Mouse (Mus musculus) yolk sac, embryonic 10.5 days (tissue): ENCODE results near the gene Upf3a.
A peak's percentile ranks its signal among the peaks of the same experiment; 100 is the strongest.
"Not testable (repeated sequence)": the region's sequence is repeated elsewhere in the genome, so short reads cannot be mapped to it uniquely, and the experiment has no call there.

Experiments used
- DNase-seq: peaks from one replicate; pipeline ENCODE4 v3.0.0-alpha.2; 2017; ENCODE audit warnings: low spot score

Gene Upf3a

GRCm38 (mm10) chr8:13785250-13785763 lies at the start of gene Upf3a:
Gene Upf3a, plus strand, starts transcription at chr8:13785615.
- DNase-seq, result peak; percentile 96

DNA sequence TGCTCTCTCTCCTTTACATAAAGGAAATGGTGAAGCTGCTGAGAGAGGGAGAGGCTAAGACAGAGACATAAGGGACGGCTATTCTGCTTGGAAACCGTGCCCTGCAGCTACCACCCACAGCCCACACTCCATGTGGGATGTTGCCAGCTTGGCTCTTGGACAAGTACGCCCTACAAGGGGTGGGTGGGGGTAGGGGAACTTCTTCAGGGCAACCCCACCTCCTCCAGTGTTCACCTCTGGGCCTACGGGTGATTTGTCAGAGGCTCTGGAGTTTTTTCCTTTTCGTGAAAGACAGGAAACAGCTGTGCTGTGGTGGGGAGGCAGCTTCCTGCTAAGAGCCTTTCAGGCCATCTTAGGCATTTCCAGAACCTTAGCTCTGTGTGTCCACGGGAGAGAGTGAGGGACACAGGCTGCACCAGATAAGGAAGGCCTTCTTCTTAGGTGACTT lies 45.1 kb upstream of the Upf3a start:
- peak; percentile 23 for DNase-seq

DNA sequence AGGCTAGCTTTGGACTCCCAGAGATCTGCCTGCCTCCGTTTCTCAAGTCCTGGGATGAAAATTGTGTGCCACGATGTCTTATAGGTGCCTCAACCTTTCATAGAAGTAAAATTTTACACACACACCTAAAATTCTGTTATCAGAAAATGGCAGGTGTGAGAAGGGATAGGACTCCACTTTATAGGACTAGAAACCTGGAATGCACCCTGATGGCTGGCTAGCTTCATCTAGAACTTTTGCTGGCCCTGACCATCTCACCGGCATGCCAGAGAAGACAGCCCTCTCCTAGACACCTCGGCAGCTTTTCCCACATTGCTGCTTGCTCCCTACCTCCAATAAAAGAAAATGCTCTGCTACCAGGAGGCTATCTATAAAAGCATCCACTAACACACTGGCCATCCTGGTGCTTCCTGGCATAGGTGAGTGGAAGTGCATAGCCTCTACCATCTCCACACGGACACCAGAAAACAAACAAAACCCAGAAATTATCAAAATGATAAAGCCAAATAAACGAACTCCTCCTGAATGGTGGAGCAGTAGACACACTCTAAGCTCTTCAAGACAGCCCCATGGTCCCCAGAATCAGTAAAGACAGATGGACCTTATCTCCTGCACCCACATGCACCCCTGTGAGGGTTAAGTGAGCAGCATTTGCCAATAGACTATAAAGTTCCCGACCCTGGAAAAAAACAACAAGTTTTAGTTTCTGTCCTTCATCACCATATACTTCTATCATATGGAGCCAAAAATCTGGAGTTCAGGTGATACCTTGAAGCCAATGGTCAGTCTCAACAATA lies 44.4 kb upstream of the Upf3a start:
- DNase-seq, result no peak

- DNase-seq, result not testable (repeated sequence)
Observed at GRCm38 (mm10) chr8:13746212-13746611, 39.2 kb upstream of the Upf3a start.

DNA sequence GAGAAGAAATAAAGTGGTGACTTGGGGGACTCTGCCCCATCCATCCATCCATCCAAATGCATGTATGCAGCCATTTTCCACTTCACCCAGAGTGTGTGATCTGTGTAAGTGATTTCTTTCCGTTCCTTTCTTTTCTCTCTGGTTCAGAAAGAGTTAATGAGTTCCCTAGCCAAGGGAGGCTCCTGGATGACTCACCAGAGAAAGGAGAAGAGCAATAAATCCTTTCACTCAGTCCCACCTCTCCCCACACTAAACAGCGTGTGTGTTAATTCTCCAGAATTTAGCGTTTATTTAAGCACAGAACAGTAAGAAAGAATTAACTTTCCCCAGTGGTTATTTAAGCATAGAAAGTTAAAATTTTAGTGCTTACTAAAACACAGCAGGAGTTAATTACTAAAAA lies 37.8 kb upstream of the Upf3a start:
- no peak for DNase-seq

DNA sequence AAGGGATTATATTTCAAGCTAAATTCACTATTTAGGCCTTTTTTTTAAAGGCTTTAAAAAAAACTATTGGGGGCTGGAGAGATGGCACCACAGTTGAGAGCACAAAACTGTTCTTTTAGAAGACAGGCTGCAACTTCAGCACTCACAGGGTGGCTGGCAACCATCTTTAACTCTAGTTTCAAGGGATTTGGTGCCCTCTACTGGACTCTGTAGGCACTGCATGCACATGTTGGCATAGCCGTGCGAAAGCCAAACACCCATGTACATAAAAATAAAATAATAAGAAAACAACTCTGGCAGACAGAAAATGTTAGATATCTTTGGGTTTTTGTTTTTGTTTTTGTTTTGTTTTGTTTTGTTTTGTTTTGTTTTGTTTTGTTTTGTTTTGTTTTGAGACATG lies 31.7 kb upstream of the Upf3a start:
- DNase-seq, result peak; percentile 28

DNA sequence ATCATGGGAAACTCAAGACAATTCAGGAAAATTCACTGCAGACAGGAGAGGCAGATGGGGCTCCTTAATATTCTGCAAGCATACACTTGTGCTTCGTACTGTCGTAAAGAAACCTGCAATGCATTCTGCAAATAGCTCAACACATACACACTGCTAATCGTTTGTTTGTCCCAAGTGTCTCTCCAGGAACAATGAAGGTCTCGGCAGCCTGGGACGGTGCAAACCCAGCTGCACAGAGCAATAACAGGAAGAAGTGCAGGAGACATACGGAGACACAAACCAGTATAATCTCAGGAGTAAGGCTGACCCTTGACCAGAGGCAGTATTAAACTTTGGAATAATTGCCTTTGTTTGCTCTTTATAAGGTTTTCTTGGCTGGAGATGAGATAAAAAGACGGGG lies 28.9 kb upstream of the Upf3a start:
- DNase-seq, result no peak

DNA sequence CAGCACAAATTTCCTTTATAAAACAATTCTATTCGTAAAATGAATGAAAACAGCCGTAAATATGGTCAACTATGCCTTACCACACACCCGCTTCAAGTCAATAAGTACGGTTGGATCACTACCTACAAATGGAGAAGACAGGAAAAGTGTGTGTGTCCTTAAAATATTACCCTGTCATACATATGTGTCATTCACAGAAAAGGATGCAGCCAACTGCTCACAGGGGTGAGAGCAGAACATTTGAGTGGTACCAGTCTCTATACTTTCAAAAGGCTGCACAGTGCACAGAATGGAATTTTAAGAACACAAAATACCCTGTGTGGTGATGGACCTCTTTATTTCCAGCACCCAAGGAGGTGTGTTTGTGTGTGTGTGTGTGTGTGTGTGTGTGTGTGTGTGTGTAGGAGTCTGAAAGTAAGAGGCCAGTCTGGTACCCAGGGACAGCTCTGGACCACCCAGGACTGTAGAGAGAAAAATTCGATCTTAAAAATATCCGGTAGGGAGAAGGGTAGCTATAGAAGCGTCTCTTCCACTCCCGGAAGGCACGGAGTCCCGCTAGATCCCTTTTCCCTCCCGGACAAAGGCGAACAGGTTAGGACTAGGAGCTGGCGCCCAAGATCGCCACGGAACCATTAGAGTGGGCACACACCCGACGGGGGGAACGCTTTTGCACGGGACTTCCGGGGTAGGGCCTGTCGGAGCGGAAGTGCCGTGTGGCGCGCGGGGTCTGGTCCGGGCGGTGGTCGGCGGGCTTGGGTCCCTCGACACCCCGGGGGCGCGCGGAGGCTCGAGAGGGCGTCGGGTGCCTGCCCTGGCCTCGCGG lies 28.2 kb upstream of the Upf3a start, which contains the start of gene Cdc16:
Cdc16 (plus strand) TSS at position 695 of the 823 bp plus-strand sequence.
- peak; percentile 89 for DNase-seq

DNA sequence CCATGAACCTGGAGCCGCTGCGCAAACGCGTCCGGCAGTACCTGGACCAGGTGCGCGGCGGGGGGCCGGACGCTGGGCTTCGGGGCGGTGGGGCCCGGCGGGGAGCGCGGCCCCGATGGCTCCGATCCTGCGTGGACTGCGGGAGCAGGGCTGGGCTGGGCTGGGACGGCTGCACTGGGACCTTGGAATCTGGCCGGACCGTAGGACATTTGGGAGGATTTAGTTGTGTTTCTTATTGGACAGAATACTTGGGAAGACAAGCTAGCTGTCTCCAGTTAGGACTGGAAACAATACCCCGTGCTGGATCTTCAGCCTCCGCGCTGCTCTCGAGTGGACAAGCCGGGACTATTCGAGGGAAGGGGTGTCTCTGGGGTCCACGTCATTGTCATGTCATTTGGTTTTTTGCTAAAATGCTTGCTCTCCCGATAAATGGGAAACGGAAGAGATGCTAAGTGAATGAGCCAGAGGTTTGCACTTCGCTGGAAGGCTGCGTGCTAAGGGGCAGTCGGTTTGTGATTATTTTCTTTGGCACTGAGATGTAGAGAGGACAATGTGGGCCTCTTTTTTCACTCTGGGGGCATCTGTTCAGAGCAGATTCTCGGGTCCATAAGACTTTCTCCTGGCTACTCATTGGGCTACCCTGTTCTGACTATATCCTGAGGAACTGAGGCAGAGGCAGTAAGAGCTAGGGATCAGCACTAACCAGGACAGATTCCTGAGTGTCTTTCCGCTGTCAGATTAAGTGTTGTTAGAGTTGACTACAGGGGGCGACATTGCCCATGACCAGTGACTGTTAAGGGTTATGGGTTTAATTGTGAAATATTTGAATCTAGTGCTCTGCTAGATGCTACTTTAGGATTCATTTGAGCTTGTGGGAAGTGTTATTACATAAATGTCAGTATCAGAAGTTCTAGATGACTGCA lies 27.3 kb upstream of the Upf3a start:
- DNase-seq, result peak; percentile 52

DNA sequence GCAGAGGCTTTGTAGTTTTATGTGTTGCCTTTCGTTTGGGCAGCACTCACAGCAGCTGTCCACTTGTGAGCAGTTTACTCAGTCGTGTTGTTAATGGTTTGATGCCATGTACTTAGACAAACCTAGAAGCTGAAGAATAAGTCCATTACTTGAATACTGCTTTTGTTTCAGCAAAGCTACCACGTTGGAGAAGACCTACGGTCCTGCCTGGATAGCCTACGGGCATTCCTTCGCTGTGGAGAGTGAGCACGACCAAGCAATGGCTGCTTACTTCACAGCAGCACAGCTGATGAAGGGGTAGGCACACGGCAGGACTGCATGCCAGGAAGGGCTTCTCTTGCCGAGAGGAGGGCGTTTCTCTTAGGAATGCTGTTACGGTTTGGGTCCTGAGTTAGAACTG lies 16.2 kb upstream of the Upf3a start:
- no peak for DNase-seq

- no peak for DNase-seq
Observed at GRCm38 (mm10) chr8:13780536-13780935, 4.9 kb upstream of the Upf3a start.

DNA sequence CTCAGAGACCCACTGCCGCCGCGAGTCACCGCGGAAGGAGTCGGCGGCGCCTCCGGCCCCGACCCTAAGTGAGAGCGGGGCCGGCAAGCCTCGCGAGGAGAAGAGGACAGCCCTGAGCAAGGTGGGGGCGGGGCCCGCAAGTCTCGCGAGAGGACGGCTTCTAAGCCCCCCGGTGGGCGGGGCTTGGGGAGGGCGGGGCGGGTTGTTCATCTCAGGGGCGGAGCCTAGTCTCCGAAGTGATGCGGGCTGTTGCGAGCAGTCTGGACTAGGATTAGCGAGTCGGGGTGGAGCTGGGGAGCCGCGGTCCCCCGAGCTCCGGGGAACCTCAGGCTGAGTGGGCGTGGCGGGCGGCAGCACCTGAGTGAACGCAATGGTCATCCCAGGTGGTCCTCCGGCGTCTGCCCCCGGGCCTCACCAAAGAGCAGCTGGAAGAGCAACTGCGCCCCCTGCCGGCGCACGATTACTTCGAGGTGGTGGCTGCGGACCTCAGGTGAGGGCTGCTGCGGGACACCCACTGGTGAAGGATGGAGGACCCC lies 417 bp downstream of the Upf3a start:
- peak; percentile 97 for DNase-seq

DNA sequence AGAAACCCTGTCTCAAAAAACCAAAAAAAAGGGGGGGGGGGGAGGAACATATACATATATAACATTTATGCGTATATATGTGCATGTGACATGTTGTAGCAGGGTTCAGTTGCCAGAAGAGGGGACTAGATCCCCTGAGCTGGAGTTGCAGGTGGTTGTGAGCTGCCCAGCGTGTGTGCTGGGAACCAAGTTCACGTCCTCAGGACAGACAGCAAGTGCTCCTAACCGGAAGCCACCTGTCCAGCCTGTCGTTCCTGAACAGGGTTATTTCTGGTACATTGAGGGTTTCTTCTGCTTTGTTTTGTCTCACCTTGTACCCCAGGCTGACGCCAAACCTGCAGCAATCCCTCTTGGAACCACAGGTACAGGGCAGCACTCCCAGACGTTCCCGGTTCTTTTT lies 4.2 kb downstream of the Upf3a start:
- no peak for DNase-seq

- no peak for DNase-seq
Observed at GRCm38 (mm10) chr8:13793097-13793745, 7.8 kb downstream of the Upf3a start.

DNA sequence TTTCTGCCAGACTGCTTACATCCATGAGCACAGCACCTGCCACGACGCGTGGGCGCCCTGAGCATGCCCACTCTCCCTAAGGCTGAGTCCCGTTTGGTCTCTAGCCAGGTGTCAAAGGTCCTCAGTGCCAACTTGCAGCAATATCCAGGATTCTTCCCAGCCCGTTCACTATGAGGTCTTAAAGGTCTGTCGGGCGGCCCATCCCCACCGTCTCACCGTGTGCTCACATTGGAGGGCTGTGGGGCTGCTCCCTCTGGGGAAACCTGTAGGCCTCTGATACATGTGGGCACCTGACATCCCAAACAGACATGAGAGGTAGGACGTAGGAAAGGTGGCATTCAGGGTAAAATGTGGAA lies 8.3 kb downstream of the Upf3a start:
- DNase-seq, result no peak

GRCm38 (mm10) chr8:13797676-13798075 lies 12.3 kb downstream of the Upf3a start:
- no peak for DNase-seq

GRCm38 (mm10) chr8:13799566-13799965 lies 14.2 kb downstream of the Upf3a start:
- no peak for DNase-seq

DNA sequence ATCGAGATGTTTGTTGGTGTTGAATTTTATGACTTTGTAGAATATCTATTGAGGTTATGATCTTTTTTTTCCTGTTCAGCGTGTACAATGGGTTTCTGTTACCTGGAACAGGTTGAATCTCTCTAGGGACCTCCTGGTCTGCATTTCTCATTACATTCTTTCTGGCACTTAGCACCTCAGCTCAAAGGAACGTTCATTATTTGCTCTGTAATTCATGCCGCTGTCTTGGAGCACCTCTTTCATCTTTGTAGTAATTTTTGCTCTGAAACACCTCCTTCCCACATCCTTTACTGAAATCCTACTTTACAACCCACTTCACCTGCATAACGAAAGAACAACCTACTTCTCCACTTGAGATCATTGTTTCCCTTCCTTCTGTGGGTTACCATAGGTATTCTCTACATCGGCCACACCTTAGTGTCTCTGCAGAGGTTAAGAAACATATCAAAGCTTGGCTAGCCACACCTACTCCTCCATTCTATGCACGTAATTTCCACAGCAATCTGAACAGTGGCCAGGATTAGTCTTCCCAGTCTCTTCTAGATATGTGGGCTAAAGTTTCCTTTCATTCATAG lies 43.3 kb downstream of the Upf3a start:
- no peak for DNase-seq

- not testable (repeated sequence) for DNase-seq
Observed at GRCm38 (mm10) chr8:13838289-13838688, 52.9 kb downstream of the Upf3a start, which contains the start of gene AF366264. Gene AF366264, minus strand, starts transcription at chr8:13838389.

GRCm38 (mm10) chr8:13843286-13843685 lies 57.9 kb downstream of the Upf3a start:
- DNase-seq, result not testable (repeated sequence)
